Comparison of ENCODE assay signal across 9 mouse cellular contexts in the genomic region with DNA sequence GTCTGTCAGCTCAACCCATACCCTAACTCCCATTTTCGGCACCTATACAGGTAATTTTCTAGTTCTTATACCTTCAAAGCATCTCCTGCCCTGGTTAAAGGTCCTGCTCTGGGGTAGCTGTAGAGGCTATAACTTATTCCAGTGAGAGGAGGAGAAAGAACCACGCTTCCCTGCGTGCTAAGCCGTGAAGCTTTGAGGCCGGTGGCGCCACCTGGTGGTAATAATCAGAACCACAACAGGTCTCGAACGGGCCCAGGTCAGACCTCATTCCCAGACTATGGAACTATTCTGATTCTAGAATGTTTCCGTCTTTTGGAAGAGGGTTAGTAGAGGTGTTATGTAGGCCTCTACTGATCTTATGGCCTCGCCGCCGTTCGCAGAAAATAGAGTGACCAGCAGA. TPM values are rescaled to one million over a fixed set of nuclear protein-coding genes. Genes with fewer than 3 reads are reported as not detected.
DNase-seq lines count a peak whose midpoint lies in the region; ATAC-seq lines count a peak whose summit lies in the region.
"Had no signal": no experiment of that assay in that cellular context is flagged by ENCODE, and none has a peak within 500 bp of the region (broad histone marks: within the 10 kb centered on the region; RNA-seq: fewer than 3 reads in every experiment).

No protein-coding gene starts in this region.

- H3K27ac ChIP-seq in midbrain, embryonic 10.5 days (replicated peaks) = no peak overlapping the region
- H3K27ac ChIP-seq in midbrain, embryonic 16.5 days (ENCODE audit: low read length) = no peak overlapping the region
- no peak overlapping the region for H3K27ac ChIP-seq in limb, embryonic 15.5 days

- peaks cover 6% of the 10 kb centered on the region for H3K4me1 ChIP-seq in midbrain, embryonic 10.5 days
- no peaks in the 10 kb centered on the region; the same call in 1 of the 2 replicates for H3K4me1 ChIP-seq in midbrain, embryonic 16.5 days (ENCODE audit: control insufficient read depth, insufficient read depth, low read length)
- peaks cover 22% of the 10 kb centered on the region for H3K4me1 ChIP-seq in limb, embryonic 15.5 days

- H3K36me3 ChIP-seq in midbrain, embryonic 10.5 days = no peaks in the 10 kb centered on the region
- H3K36me3 ChIP-seq in midbrain, embryonic 16.5 days (ENCODE audit: control insufficient read depth, insufficient read depth, low read length) = no peaks in the 10 kb centered on the region
- H3K36me3 ChIP-seq in limb, embryonic 15.5 days = no peaks in the 10 kb centered on the region

- no peak overlapping the region for H3K4me2 ChIP-seq in midbrain, embryonic 16.5 days (ENCODE audit: low read length)
- H3K4me2 ChIP-seq in limb, embryonic 15.5 days = no peak overlapping the region

- no peak for ATAC-seq in midbrain, embryonic 16.5 days
- peak; percentile 31; the same call in 1 of the 2 replicates for ATAC-seq in limb, embryonic 15.5 days (ENCODE audit: insufficient number of reproducible peaks, low FRiP score, low TSS enrichment, low read depth)

- peaks cover 17% of the 10 kb centered on the region for H3K27me3 ChIP-seq in midbrain, embryonic 10.5 days (ENCODE audit: low read depth, poor library complexity, severe bottlenecking)
- H3K27me3 ChIP-seq in midbrain, embryonic 16.5 days (ENCODE audit: control insufficient read depth, insufficient read depth, low read depth, low read length) = no peaks in the 10 kb centered on the region; the same call in 1 of the 2 replicates
- 0 out of 2 replicates have a peak, but pooled peaks cover 13% of the 10 kb centered on the region for H3K27me3 ChIP-seq in limb, embryonic 15.5 days

- H3K4me3 ChIP-seq in midbrain, embryonic 10.5 days = no peak overlapping the region
- no peak overlapping the region for H3K4me3 ChIP-seq in midbrain, embryonic 16.5 days (ENCODE audit: low read depth, low read length)
- no peak overlapping the region for H3K4me3 ChIP-seq in limb, embryonic 15.5 days
- H3K4me3 ChIP-seq: erythroblast, embryonic 14.5 days had no signal

- WGBS in midbrain, embryonic 10.5 days = 25% methylated on average over 13 of the region's 13 CpGs
- 24% methylated on average over 13 of the region's 13 CpGs for WGBS in midbrain, embryonic 16.5 days
- 28% methylated on average over 13 of the region's 13 CpGs for WGBS in limb, embryonic 15.5 days

- peak; percentile 77 for DNase-seq in midbrain, embryonic 10.5 days (ENCODE audit: low spot score)
- DNase-seq in cerebellum, adult 18-20 months = peak; percentile 75 to 89
- DNase-seq in gastrocnemius, adult 8-10 months (ENCODE audit: low spot score in 2 of 2) = peak; percentile 64 to 65
- peak; percentile 79 for DNase-seq in kidney, adult 9 months
- peak; percentile 13 for DNase-seq in ovary, adult 18-20 months (ENCODE audit: low spot score)
- DNase-seq in thymus, postnatal 0 days (ENCODE audit: low spot score) = peak; percentile 35

- no peak overlapping the region for H3K9ac ChIP-seq in midbrain, embryonic 16.5 days (ENCODE audit: low read depth, low read length)
- no peak overlapping the region for H3K9ac ChIP-seq in limb, embryonic 15.5 days

- no peaks in the 10 kb centered on the region for H3K9me3 ChIP-seq in midbrain, embryonic 10.5 days (replicated peaks)
- no peaks in the 10 kb centered on the region for H3K9me3 ChIP-seq in midbrain, embryonic 16.5 days (replicated peaks; ENCODE audit: control insufficient read depth, low read length, poor library complexity, severe bottlenecking)
- H3K9me3 ChIP-seq in limb, embryonic 15.5 days = no peaks in the 10 kb centered on the region

RNA-seq across cellular contexts. Expression of a gene that starts 10.9 kb away (rescaled TPM):
- 0.11 and 0.30 TPM in 2 replicates for polyA plus RNA-seq in midbrain, embryonic 10.5 days (2016; fragmentation: Nextera tagmentation; extraction: Ambion mirVana)
- 0.80 and 0.89 TPM in 2 replicates for polyA plus RNA-seq in midbrain, embryonic 16.5 days (2015; fragmentation: Nextera tagmentation; extraction: Ambion mirVana)
- 1 to 10 TPM; 1.1 to 2.4 (median 1.8) TPM for total RNA-seq in gastrocnemius, adult 8-10 months (2022)
- 15.8 and 18.6 TPM in 2 replicates for polyA plus RNA-seq in limb, embryonic 15.5 days (2015; fragmentation: Nextera tagmentation; extraction: Ambion mirVana)
- polyA plus RNA-seq in thymus, postnatal 0 days (2015; fragmentation: Nextera tagmentation; extraction: Ambion mirVana) = 2.8 and 3.6 TPM in 2 replicates
- polyA plus RNA-seq: erythroblast, embryonic 14.5 days had no signal

Comparison
In these comparisons a context has a peak if more than half of its experiments do, and no peak if none do; other contexts are left out.
1. DNase-seq: peak in every context shown above with its lines; median percentile 82 in cerebellum, adult 18-20 months; 79 in kidney, adult 9 months; 77 in midbrain, embryonic 10.5 days; 64 in gastrocnemius, adult 8-10 months; 35 in thymus, postnatal 0 days; 13 in ovary, adult 18-20 months.